Mouse (Mus musculus) gastrocnemius, adult 18-20 months (tissue): ENCODE data around the gene Tom1. TPM values are rescaled to one million over a fixed set of nuclear protein-coding genes. Genes with fewer than 3 reads are reported as not detected.

Experiments used
- DNase-seq: peaks from one replicate; pipeline ENCODE4 v3.0.0; 2021; ENCODE audit warnings: low spot score
- long read RNA-seq, 2 experiments: library from polyadenylated mRNA; stranded (forward); transcript quantifications; one replicate each; pipeline ENCODE4 v2.0.0; 2021
- total RNA-seq, 2 experiments: library from RNA; stranded (reverse); gene quantifications; 2 replicates each; pipeline ENCODE4 v1.2.3; 2021

Tom1 gene
- total RNA-seq = 10 to 100 TPM; 54.0 to 58.4 TPM
- long read RNA-seq, experiment 1, transcript Tom1-202 (15 exons, 2,267 nt) = major isoform, 59 of 75 reads
- long read RNA-seq, experiment 1, partial matches to known transcripts = 3 of 75 reads
- long read RNA-seq, experiment 1, other reads (novel, unspliced or antisense) = 12 of 75 reads
- long read RNA-seq, experiment 2, transcript Tom1-202 (15 exons, 2,267 nt) = major isoform, 52 of 80 reads
- long read RNA-seq, experiment 2, partial matches to known transcripts = 3 of 80 reads
- long read RNA-seq, experiment 2, other reads (novel, unspliced or antisense) = 24 of 80 reads

DNA sequence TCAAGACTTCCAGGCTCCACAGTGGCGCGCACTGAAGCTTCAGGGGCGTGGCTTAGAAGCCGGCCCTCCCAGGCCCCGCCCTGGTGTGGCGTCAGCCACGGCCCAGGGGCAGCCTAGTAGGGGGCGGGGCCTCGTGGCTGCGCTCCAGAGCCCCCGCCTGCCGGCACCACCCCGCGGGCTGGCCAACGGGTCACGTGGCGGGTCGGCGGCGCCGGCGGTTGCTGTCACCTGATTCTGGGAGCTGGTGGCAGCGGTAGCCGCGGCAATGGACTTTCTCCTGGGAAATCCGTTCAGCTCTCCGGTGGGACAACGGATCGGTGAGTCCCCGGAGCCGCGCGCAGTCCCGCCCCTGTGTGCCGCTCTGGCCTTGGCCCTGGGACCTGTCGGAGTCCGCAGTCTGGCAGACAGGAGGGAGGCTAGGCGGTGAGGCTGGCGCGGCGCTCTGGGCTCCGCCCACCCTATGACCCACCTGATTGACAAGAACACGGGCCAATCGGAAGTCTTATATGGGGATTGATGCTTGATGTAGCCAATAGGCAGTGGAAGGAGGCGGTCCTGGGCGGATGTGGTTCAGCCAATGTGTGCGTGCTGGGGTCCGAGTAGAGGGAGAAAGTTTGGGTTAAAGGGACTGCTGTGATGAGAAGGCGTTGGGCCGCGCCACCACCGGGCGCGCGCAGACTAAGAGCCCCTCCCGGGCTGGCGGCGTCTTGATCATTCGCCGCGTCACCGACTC is at the start of gene Tom1:
Tom1 (plus strand) TSS at position 195 of the 733 bp plus-strand sequence.
- DNase-seq = peak; percentile 99

GRCm38 (mm10) chr8:74987436-74987835 is 46.1 kb upstream of the Tom1 start:
- no peak for DNase-seq

DNA sequence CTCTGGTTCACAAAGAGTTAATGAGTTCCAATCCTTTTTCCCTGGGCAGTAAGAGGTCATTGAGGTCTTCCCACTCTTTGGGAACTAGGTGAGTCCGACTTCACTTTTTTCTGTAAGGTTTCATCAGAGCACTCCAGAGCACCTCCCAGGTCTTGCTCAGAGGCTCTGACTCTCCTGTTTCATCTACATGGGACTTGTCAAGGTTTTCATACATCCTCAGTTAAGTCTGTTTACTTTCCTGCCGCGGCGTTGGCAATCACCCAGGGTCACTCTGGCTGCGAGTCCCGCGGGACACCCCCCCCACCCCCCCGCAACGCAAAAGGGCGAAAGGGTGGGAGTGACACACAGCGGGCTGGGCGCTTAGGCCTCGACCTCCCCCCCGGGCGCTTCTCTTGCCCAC is 43.5 kb upstream of the Tom1 start:
- DNase-seq = no peak

DNA sequence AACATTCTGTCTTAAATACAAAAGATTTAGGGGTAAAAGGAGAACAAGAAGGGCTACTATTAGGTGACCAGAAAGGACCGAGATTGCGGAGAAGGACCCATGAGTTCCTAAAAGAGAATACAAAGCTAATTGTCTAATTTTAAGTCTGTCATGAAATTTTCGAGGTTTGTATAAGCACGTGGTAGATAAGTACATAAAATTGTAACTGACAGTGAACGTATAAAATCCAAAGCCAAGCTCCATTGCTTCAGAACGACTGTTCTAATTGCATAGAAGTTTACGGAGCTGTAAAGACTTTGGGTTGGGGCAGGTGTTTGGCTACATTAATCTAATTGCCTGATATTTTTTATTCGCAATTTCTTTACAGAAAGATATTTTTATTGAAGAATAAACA is 40.4 kb upstream of the Tom1 start, which contains the start of gene Hmgxb4:
Hmgxb4 (plus strand) TSS at position 276 of the 394 bp plus-strand sequence.
- no peak for DNase-seq

DNA sequence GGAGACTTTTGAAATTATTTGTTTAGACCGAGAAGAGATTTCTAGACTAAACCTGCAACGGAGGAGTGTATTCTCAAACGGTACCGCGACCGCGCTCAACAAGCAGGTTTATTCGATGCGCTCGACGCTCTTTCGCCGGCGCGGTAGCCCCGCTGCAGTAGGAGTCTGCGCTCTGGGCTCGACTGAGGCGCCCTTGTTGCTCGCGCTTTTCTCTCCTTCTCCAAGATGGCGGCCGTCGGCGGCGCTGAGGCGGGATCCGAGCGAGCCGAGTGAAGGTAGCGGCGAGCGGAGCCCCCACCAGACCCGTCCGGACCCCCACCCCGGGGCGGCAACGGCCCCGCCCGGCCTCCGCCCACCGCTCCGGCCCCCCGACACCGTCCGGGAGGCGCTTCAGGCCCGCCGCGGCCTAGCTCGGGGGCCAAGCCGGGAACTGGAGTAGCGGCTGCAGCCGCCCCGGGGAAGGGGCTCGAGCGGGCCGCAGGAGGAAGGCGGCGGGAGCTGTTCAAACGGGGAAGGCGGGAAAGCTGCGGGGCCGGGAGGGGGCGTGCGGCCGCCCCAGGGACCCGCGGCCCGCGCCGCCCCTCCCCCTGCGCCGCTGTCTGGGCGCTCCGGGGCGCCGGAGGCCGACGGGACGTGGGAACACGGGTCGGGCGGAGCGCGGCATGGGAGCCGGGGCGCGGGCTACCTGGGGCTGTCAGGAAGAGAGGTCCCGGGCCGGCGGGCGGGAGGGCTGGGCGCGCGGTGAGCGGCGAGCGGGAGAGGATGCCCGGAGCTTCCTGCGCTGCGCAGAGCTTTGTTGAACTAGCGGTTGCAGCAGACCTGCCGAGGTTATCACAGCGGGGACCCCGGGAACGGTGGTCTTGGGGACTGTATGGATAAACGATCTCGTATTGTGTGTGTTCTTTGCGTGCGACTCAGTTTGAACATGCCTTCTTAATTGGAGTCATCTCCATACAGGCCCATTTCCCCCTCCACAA is 39.7 kb upstream of the Tom1 start:
- peak; percentile 84 for DNase-seq

DNA sequence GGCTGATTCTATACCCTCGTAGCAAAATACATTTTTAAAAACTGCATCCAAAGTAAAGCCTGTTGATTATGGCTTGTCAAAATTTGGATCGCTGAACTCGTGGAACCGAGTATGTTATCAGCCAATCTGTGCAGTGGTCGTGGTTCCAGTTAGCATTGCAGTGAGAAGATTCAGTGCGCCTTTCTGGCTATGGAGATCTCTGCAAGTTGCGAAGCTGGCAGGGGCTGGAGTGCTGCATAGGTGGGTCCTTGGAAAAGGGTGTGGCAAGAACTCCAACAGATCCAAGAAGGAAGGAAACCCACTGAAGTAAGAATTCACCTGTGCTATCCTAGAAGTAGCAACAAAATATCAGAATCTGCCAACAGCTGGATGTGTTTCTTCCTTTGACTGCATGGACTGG is 39.0 kb upstream of the Tom1 start:
- no peak for DNase-seq

DNA sequence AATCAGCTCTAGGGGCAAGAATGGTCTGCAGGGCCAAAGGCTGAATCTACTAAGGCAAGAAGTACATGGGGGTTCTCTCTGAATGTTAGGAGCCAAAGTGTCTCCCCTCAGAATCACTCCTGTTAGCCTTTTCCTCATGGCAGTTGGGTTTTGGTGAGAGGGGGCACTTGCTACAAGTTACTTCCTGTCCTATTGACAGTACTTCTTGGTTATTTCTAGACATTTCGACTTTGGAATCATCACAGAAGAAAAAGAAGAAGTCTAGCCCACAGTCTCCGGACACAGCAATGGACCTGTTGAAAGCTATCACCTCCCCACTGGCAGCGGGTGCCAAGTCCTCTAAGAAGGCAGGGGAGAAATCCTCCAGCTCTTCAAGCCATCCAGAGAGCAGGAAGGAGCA is 33.1 kb upstream of the Tom1 start:
- DNase-seq = no peak

DNA sequence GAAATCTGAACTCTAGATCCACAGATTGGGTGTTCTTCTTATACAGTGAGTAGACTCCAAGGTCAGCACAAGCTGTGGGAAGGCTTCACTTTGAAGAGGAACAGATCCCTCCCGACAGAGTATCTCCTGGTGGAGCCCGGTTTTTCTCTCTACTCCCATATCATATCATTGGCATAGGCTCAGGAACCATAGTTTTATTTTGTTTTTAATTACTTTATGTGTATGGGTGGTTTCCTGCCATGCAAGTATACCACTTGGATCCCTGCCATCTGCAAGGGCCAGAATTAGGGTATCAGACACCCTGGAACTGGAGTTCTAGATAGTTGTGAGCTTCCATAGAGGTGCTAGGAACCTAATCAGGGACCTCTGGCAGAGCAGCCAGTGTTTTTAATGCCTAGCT is 24.7 kb upstream of the Tom1 start:
- DNase-seq = no peak

DNA sequence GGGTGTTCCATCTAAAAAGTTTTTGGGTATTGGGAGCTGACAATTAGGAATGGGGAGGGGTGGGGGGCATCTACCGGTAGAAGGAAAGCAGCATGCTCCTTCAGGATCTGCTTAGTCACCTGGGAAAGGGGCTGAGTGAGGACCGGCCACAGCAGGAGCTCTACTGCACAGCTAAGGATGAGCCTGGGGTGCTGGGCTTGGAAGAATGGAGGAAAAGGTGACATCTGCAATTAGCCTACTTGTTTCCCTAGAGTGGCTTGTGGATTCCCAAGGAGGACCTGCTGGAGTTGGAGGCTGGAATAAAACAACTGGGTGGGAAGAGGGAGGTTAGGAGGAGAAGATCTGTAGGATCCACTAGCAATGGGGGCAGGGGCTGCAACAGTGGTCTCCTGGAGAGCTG is 19.9 kb upstream of the Tom1 start:
- no peak for DNase-seq

GRCm38 (mm10) chr8:75013964-75014363 is 19.5 kb upstream of the Tom1 start:
- no peak for DNase-seq

DNA sequence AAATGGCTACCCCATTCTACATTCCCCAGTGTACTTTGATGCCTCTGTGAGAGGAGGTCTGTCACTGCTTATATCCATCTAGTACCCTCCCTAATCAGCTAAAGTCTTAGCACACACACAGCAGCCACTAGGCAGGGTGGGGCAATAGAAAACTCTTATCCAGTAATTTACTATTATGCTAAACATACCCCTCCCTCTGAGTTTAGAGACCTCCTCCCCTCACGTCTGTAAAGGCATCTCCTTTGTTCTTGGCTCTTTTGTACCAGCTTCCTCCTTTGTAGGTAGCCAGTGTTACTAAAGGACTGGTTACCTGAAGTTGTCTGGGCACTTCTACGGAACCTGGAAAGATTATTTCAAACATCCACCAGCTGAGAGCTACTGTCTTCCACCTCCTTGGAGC is 17.5 kb upstream of the Tom1 start:
- DNase-seq = no peak

DNA sequence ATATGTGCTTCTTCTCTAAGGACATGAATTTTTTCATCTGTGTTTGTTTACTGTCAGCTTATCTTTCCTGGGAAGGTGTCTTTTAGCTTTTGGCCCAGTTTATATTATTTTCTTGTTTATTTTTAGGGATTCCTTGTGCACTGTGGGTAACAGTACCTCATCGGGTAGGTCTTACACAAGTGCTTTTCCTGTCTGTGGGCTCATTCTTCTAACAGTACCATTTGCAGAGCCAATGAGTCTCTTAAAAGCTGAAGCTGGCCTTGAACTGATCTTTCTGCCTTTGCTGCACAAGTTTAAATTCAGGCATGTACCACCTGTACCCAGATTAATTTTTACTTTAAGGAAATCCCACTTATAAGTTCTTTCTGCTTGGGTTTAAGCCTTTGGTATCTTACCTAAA is 17.1 kb upstream of the Tom1 start:
- DNase-seq = no peak

- no peak for DNase-seq
These were observed 15.1 kb upstream of the Tom1 start for GRCm38 (mm10) chr8:75018274-75018972.

- no peak for DNase-seq
These were observed 9.7 kb upstream of the Tom1 start for GRCm38 (mm10) chr8:75023660-75024316.

GRCm38 (mm10) chr8:75025809-75026208 is 7.7 kb upstream of the Tom1 start:
- no peak for DNase-seq

DNA sequence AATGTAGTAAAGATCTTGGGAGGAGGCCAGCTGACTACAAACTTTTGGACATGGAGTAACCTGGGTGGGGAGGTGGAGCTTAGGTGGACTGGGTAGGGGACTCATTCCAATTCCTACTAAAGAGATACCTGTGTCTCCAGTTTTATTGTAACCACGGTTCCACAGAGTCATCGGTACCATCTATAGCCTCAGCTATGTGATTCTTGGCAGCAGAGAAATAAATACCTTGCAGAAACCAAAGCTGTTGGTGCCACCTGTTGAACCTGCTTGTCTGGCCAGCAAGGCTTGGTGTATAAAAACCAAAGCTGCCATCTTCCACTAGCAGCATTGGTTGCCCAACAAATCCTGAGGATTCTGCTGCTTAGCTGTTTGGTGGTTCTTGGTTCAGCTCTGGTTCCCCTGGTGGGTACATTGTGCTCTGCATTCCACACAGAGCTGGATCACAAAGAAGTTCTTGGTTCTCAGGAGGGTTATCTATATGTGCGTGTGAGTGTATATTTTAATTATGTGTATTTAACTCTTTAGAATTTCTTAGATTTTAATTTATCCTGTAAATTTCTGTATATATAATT is 3.0 kb upstream of the Tom1 start:
- no peak for DNase-seq

DNA sequence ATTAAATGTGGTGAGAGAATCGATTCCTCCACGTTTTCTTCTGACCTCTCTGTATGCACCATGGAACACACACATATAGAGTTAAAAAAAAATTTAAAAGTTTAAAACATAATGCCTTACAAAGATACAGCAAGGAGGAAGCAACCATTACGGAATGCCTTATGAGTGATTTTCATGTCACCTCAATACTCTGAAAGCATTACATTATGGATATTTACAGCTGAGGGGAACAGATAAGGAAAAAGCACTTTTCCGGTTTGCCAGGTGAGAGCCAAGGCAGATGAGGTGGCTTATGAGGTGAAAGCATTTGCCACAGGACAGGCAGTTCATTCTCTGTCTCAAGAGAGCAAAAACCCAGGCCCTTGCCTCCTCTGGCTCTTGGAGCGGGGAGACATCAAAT is 544 bp upstream of the Tom1 start:
- no peak for DNase-seq

DNA sequence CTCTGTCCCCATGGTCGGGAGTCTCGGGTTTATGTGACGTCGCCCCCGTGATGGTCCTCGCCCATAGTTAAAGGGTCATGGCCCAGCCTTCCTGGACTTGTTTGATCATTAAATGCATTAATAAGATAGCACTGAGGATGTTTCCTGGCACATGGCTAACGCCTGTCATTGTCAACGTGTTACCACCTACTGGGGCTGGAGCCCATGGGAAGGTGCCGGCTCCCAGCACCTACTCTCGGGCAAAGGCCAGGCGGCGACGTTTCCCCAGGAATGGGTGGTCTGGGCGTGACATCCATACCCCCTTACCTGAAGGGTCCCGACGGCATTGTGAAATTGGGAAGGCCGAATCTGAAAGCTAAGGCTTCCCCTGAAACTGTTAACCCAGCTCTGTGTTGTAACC is 780 bp downstream of the Tom1 start:
- DNase-seq = no peak

GRCm38 (mm10) chr8:75035640-75036039 is 2.1 kb downstream of the Tom1 start:
- DNase-seq = no peak

- DNase-seq = peak; percentile 73
These were observed 5.0 kb downstream of the Tom1 start for GRCm38 (mm10) chr8:75038497-75038896.
